Mouse (Mus musculus) lung, postnatal 4 days (tissue): ENCODE measurements around the gene Lrrc75a.

ENCODE experiments used
- DNase-seq, 2 experiments: peaks; one replicate each; pipeline ENCODE4 v3.0.0; 2021

The Lrrc75a gene

DNA sequence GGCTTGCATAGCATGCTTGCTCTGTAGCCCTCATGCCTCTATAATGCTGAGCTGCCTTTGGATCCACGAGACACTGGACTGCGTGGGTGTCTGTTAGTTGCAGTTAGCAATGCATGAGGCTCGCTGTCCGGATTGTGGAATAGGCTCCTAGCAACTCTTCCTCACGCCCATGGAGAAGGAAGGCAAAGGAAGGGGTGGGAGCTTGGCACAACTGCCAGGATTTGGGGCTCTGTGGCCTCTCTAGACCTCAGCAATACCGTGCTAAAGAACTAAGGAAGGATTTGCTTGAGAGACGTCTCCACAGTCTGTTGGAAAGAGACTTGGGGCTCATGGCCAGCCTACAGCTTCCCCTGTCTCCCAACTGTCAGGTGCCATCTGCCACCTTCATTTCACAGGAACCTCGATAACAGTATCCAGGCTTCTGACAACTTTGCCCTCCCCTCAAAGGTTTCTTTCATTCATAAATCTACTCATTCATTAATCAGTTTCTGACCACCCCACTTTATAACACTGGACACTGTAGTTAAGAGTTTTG, 33.4 kb downstream of the Lrrc75a start:
- DNase-seq: no peak

DNA sequence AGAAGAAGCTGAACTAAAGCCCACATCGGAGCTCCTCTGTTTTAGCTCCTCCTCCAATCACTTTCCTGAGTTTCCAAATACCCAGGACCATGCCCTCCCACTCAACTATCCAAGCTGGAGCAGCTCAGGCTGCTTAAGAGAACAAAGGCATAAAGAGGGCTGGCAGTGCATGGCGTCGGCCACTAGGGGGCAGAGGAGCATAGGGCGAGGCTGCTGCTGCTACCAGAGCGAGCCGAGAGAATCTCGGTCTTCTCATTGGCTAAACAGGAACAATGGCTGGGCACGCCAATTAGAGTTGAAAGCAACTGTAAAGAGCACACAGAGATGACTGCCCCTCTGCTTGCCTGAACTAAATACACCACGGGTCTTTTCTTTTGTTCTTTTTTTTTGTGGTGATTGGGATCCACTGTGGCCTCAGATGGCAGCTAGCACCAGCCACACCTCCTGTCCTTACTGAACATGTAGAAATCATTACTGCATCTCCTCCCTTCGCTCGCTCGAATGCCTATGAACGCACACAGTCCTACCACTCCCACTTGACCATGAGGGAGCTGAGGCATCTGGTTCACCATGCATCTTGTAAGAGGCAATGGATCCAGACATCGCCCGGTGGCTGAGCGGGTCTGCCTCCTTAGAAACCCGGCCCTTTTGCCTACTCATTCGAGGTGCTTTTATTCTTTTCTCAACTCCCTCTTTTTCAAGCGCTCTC, 34.5 kb downstream of the Lrrc75a start:
- peak; percentile 92 to 95 for DNase-seq

DNA sequence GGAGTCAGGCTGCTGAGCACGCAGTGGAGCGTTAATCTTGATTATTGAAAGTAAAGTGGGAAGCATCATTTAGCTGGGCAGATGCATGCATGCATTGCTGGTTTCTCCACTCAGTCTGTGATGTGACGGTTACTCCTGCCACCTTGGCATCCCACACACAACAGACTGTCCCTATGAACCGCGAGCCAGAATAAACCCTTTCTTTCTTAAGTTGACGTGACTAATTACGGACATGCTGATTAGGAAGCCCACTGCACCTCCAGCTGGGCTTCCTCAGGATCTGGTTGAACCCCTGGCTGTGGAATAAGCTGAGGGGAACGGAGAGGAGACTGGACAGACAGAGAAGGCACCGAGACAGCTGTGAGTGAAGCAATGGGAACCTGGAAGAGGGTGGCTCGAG, 35.7 kb downstream of the Lrrc75a start:
- no peak for DNase-seq

DNA sequence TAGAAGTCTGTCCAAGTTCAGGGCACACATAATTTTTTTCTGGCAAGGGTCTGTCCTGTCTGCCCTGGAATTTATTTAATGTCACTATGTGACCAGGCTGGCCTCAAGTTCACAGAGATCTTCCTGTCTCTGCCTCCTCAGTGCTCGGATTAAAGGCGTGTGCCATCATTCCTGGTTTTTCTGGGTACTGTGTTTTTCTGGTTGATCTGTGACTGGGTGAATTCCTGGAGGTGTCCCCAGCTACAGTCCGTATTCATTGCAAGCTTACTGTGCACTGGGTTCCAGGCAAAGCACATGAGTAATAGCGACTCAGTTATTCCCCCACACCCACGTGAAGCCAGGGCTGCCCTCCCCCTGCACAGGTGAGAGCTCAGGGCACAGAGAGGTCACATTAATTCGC, 38.0 kb downstream of the Lrrc75a start:
- no peak for DNase-seq

DNA sequence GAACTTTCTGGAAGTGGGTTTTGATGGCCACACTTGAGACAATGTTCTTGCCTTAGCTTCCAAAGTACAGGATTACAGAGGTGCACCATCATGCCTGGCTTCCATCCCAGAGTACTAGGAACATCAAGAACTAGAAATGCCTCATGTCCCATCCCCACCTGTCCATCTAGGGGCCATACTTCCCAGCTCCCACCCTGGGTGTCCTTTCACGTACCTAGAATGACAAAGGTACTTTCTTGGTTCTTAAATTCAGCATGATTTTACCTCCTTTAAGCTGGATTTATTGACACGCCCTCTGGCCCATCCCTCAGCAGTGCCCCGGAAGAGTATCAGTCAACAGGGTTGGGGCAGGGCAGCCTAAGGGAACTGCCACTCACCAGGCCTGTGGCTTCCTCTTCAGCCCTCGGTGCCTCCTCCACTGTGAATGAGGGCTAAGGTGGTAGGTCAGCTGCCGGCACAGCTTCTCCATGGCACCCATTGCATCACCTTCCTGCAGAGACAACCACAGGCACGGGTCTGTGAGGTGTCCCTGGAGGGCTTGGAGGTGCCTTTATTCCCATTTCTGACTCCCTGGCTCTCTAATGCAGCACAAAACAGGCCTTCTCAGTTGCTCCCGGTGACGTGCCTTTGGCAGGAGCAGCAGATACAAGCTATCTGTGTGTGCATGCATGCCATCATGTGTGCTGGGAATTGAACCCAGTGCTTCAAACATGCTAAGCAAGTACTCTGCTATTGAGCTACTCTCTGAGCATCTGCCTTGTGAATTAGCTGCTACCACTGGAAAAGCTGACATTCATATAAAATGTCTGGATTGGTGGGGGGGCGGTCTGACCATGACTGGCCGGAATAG, 39.3 kb downstream of the Lrrc75a start:
- DNase-seq: peak; percentile 48 to 53

DNA sequence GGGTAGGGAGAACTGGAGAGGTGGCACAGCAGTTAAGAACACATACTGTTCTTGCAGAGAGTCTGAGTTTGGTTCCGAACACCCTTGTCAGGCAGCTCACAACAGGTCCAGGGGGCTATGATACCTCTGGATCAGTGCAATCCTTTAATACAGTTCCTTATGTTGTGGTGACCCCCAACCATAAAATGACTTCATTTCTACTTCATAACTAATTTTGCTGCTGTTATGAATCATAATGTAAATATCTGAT, 40.4 kb downstream of the Lrrc75a start:
- DNase-seq: no peak

DNA sequence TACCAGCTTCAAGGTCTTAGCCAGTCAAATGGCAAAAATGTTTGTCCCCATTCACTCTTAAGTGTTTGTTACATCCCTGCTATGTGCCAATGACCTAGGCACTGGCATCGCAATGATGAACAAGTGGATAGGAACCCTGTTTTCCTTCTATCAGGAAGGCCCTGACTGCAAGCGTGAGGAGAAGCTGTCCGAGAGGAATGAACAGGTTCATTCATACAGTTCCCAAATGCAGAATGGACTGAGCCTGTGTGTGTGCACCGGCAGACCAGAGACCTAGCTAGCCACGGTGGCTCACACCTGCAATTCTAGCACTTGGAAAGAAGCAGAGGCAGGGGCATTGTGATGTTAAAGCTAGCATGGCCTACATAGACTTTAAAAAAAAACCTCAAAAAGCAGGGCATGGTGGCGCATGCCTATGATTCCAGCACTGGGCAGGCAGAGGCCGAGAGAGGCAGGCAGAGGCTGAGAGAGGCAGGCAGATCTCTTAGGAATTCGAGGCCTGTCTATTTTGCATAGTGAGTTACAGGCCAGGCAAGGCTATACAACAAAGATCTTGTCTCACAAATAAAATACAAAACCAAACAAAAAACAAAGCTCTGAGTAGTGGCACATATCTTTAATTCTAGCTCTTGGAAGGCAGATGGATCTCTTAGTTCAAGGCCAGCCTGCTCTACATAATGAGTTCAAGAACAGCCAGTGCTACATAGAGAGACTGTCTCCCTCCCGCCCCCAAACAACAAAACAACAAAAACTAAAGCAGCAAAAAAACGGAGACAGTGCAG, 41.0 kb downstream of the Lrrc75a start:
- peak in 1 of 2 experiments; percentile 4 for DNase-seq

DNA sequence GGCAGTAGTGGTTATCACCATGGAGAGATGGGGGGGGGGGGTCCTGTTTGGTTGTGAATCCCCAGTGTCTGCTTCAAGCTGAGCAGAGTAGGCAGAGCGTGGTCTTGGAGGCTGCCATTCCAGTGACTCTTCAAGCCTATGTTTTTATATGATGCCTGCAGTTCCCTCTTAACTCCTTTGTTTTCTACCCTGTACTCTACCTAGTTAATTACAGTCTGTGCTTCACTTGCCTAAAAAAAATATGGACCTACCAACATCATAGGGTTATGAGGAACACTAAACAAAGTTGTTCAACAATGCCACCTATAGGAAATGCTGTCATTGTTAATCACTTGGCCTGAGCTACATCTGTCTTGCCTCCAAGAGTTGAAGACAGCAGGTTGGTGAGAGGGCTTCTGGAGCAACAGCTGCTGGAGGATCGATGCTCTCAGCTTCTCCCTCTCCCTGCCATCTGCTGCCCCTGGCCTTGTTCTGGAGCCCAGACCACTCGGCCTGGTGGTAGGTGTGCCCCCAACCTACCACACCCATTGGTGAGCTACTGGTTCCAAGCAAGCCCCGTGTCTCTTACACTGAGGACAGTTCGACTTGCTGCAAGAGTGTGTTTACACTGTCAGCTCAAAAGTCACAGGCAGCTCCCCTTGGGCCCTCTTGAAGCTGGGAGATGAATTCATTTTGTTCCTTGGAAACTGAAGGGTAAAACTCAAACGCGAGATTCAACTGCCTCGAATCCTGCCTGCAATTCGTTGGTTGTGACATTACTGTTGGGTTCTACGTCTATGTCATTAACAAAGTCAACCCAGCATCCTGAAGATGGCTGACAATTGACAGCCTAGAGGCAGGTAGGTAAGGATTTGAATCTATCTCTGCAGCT, 41.8 kb downstream of the Lrrc75a start:
- DNase-seq: peak in 1 of 2 experiments; percentile 5

DNA sequence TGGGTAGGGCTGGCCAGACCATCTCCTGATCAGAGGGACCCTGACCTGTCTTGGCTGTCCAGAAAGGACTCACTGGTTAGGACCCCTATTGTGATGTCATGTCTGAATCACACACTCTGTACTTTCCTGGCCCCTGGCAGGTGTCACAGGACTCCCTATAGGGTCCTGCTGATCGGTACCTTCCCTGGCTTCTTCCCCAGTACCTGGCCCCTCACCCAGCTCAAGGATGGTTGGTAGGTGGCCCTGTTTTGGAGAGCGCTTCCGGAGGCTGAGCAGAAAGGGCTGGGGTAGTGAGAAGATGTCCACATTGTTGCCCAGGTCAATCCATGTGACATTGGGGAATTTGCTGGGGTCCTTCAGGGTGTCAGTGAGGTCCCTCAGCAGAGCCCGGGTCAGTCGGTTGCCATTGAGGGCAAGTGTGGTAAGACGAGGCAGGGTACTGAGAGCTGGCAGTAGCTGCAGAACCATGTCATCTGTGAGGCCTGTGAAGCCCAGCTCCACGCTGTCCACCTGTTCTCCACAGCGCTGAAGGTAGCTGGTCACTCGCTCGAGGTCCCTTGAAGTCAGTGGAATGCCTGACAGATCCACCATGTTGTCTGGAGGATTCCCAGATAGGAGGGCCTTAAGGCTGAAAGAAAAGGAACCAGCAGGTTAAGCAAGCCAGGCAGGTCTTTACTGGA, 42.6 kb downstream of the Lrrc75a start:
- no peak for DNase-seq

DNA sequence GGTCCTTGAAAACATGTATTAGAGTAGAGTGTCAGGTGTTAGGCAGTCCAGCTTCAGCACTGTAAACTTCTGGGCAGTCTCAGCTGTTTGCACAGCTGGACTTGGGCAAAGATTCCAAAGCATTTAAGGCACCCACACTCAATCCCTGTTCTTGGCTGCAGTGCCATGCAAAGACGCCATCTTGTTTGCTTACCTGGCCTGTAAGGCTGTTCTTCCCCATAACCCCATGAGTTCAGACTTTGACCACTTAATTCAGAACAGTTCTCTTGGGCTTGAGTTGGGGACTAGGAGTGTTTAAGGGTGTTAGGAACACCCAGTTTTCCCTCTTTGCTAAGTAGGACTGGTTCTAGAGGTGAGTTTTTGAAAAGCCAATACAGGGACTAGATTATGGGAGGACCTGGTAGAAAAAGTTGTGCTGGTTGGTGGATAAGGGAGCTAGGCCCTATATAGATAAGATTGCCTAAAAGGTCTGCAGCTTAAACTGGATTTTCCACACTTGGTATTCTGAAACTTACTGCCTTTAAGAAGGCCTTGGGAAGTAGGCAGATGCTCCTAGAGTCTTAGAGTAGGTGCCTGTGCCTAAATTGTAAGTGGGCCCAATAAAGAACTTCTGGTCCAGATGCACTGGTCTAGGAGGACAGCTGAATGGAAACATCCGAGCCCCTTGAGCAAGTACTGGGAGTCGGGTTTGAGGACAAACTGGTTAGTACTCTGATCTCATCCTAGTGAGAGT, 43.3 kb downstream of the Lrrc75a start:
- no peak for DNase-seq

DNA sequence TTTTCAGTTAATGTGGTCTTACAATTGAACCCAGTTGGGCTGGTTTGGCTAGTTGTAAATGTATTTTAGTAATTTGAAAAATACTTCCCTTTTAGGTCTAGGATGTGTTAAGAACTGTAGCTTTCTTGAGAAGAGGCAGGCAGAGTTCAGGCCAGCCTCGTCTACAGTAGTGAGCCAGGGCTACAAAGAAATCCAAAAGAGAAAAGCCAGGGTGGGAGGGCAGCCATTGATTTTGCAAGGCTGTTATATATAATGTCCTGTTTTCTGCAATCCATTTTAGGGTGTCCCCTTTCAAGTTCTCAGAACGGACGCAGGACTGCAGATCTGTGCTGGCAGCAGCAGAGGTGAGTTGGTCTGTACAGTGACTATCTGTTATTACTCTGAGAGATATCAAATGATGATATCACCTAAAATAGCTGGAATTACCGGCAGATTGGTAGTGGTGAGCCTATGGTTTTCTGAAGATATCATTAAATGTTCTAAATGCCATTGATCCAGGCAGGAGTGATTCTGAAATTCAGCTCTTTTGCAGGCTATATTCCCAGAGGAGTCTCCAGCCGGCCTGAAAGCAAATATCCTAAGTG, 44.1 kb downstream of the Lrrc75a start:
- no peak for DNase-seq

DNA sequence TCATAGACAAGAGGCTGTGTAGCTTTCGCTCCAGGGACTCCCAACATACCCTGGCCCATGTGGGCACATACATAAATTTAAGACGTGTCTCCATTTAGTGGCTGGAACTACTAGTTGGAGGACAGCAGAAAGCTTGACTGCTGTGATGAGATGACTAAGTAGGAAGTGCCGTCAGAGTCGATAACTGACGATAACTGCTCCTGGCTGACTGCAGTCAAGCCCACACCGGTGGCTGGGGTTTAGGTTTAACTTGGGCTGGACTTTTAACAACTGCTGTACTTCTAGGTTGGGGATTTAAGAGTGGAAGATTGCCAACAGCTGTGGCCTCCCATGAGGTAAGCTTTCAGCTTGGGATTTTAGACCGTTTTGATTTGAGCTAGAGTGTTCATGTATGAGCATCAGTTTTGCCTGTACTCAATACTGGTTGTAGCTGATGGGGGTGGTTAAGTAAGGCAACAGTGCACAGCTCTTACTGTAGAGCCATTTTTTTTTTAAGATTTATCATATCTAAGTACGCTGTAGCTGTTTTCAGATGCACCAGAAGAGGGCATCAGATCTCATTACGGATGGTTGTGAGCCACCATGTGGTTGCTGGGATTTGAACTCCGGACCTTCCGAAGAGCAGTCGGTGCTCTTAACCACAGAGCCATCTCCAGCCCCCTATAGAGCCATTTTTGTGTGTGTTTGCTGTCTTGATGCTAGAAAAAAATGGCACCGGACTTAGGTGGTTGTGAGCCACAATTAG, 44.8 kb downstream of the Lrrc75a start:
- peak in 1 of 2 experiments; percentile 29 for DNase-seq

DNA sequence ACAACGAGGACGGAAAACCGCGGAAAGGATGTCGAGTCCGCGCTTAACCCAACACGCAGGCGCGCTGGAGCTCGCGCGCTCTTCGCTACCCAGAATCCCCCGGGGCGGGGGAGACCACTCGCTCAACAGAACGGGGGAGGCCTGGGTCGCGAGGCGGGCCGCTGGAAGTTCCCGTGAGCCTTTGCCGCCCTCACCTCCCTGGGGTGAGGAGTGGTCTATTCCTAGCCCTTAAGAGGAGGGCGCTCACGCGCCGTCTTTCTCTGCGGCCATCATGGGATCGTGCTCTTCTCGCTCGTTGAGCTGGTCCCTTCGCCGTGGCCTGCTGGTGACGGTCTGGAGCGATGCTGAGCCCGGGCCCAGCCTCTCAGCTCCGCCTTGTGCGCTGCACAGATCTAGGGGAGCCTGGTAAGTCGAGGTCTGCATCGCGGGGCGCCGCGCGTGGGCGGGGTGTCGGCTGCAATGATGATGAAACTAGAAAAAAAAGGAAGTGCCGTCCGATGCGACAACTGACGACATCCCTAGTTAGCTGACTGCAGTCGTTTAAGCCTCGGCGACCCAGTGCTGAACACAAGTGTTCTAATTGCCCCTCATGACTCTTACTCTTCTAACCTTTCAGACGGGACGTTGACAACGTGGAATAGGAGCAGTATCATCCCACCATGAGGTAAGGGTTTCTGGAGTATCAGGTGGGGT, 45.6 kb downstream of the Lrrc75a start:
- peak; percentile 98 to 99 for DNase-seq

DNA sequence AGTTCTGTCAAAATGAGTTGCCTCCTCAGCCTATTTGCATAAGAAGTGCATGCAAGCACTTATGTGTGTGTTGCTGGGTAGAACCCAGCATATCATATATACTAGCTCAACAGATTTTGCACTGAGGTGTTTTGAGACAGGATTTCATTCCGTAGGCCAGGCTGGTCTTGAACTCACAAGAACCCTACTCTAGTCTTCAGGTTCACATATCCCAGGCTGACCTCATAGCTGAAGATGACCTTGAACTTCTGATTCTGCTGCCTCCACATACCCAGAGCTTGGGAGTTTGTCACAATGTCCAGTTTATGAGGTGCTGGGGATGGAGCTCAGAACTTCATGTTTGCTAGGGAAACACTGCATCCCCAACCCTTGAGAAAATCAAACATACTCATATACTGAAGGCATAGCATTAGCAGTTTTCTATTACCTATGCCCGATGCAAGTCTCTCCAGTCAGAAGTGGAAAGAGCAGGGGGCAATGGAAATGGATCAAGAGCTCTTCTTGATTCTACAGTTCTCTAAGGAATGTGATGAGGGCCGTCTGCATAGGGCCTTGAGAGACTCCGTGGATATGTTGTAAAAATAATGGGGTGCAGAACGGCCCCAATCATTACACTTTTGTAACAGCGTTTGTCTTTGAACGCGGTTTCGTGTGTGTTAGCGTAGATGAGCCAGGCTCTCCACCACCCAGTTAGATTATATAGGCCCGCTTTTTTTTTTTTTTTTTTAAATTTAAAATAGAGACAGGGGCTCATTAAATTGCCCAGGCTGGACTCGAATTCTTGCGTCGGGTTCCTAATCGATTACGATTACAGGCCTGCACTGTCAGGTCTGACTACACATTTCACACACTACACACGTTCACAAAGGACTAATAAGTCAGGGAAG, 46.3 kb downstream of the Lrrc75a start:
- no peak for DNase-seq

DNA sequence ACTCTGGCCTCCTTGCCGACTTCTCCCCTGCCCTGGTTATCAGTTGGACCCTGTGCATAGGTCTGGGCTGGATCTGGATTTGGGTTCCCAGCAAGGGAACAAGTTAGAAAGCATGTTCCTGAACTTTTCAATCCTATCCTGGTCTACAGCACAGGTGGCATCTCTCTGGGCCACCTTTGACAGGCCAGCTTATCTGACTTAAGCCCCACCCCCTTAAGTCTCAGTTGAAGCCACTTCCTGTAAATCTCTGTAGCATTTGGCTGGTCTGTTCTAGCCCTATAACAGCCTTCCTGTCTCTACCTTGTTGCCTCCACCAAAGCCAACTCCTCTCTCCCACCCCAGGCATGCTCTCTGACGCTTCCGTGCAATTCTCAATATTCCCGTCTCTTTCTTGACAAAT, 49.8 kb downstream of the Lrrc75a start:
- DNase-seq: no peak

DNA sequence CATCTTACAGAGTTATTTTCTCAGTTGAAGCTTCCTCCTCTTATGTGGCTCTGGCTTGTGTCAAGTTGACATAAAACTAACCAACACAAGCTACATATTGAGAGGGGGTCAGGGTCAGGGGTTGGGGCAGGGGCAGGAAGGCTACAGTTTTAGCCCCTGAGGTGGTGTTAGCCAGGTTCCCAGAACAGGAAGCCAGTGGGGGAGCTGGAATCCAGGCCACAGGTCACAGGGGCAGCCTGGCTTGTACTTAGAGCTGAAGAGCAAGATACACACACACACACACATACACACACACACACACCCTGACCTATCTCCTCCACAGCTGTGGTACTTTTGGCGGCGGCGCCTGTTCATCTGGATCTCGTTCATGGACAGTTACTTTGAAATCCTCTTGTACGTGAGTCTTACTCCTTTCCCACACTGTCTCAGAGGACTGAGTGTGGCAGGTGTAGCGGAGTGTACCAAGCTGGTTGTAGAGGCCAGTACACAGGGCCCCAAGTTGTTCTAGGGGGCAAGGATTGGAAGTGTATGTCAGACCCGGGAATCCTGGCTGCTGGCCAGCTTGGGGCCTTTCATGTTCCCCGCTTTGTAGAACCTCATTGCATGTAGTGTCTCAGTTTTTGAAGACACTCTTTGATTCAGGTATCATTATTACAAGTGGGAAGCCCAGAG, 56.3 kb downstream of the Lrrc75a start:
- peak in 1 of 2 experiments; percentile 37 for DNase-seq

DNA sequence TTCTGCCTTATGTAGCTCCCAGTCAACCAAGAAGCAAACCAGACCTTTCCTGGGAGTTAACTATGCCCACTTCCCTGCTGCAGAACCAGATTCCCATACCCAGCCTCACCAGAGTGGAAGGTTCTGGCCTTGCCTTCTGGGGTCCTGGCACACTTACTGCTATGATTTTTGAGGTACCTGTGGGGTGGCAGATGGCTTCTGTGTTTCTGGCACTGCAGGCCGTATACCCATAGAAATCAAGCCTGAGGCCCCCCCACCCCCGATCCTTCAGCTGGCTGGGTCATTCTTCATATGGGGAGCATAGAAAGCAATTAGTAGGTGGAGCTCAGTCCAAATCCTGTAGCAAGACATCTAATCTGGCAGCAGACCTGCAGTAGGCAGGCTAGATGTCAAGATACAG, 57.3 kb downstream of the Lrrc75a start:
- peak in 1 of 2 experiments; percentile 8 for DNase-seq

DNA sequence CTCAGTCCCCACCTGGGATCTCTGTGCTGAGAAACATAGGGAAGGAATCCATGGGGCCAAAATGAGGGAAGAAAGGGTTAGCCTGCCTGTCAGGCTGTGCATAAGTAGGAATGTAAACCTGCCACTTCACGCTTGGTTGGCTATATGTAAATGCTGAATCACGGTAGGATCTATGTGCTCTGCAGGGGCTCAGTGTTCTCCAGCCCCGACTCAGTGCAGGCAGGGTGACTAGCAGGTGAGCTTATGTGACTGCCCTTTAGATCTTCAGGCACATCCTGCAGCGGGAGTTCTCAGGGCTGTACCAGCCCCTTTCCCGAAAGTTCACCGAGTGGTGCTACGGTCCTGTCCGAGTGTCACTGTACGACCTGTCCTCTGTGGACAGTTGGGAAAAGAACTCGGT, 58.9 kb downstream of the Lrrc75a start:
- DNase-seq: peak in 1 of 2 experiments; percentile 14
